Mouse (Mus musculus): ENCODE measurements at regions not wholly inside any gene's neighbourhood (a gene's known extent, or its start where the extent isn't known, plus 50 kb on each side); places are given as distances from the start of the nearest gene placed in this dataset.

DNA sequence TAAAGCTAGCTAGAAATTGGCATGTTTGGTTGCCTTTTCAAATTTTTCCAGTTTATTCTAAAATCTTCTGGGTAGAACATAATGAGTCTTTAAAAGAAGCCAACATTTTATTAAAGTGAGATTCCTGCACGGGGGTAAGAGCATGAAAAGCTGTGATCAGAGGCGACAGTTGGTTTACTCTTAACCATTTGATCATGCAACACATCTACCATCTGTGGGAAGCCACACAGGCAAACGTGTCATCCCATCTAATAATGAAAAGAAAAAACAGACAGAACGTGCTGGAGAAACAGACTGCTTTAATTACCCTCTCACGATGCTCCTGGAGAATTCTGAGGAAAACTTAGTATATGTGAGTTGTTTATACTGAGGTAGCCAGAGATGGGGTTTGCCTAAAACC lies 115.4 kb upstream of the Pter start:
- TF ChIP-seq CHD2 (IDR thresholded peaks at IDR 0.05; ENCODE audit: low read length) (no peak), TCF12 (IDR thresholded peaks at IDR 0.05; ENCODE audit: low read depth, low read length) (no peak), KAT2A (IDR thresholded peaks at IDR 0.05; ENCODE audit: insufficient replicate concordance, low read length) (no peak), JUN (IDR thresholded peaks at IDR 0.05; ENCODE audit: insufficient read depth, low read depth, low read length) (no peak), SMC3 (IDR thresholded peaks at IDR 0.05; ENCODE audit: low read depth, low read length) (no peak), CHD1 (IDR thresholded peaks at IDR 0.05; ENCODE audit: low read depth, low read length) (no peak), MXI1 (IDR thresholded peaks at IDR 0.05; ENCODE audit: low read depth, low read length) (no peak), ETS1 (conservative IDR thresholded peaks at IDR 0.05; ENCODE audit: low read depth, low read length) (no peak), RAD21 (IDR thresholded peaks at IDR 0.05; ENCODE audit: low read depth, low read length) (no peak), MEF2A (IDR thresholded peaks at IDR 0.05; ENCODE audit: borderline replicate concordance, low read depth, low read length) (no peak), BHLHE40 (IDR thresholded peaks at IDR 0.05; ENCODE audit: low read depth, low read length) (no peak), EP300 (IDR thresholded peaks at IDR 0.05; ENCODE audit: low read length) (no peak), MAZ (IDR thresholded peaks at IDR 0.05; ENCODE audit: low read depth, low read length) (no peak), USF2 (conservative IDR thresholded peaks at IDR 0.05; ENCODE audit: low read depth, low read length) (no peak), ZMIZ1 (IDR thresholded peaks at IDR 0.05; ENCODE audit: low read depth, low read length) (no peak), PAX5 (IDR thresholded peaks at IDR 0.05; ENCODE audit: low read length) (no peak)
- in situ Hi-C loops (cut with MboI; ENCODE audit: low pct_ligation_motif_present, low pct_unique_long_range_greater_than_20kb, low sequenced_read_pairs) = no loop called here
- H3K27me3 ChIP-seq (replicated peaks) = no peaks in the 10 kb centered on the region

DNA sequence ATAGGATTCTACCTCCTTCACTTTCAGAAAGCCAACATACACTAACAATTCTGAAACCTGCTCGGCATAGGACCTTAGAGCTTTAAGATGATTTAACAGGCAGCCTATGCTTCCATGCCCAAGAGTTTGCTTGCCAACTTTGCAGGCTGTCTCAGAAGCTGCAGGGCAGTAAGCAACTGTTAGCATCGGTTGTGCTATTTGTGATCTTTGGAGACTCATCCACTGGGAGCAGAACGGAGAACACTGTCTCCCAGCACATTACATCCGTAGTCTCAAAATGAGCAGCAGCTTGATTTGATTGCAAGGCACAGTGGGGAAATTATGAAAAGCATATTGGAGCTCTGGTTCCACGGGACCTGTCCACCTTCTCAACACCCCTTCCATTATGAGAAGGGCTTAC lies 108.5 kb upstream of the Pter start:
- Histone ChIP-seq H3K9me3 (replicated peaks; ENCODE audit: low read length) (no peaks in the 10 kb centered on the region), H3K4me3 (replicated peaks in 1 of 3; ENCODE audit: low read depth in 2 of 3, low read length in 2 of 3, poor library complexity in 1 of 3) (no peak overlapping the region), H3K4me2 (ENCODE audit: insufficient read depth, low read depth, poor library complexity, severe bottlenecking) (no peak overlapping the region), H3K9ac (ENCODE audit: insufficient read depth, low read depth) (no peak overlapping the region), H3K4me1 (ENCODE audit: control insufficient read depth in 1 of 2, insufficient read depth in 2 of 2) (no peaks in the 10 kb centered on the region), H3K36me3 (replicated peaks in 1 of 2; ENCODE audit: control insufficient read depth in 1 of 2, insufficient read depth in 1 of 2, low read length in 1 of 2) (no peaks in the 10 kb centered on the region), H3K79me2 (replicated peaks; ENCODE audit: control insufficient read depth, extremely low read depth, insufficient read depth, poor library complexity, severe bottlenecking) (no peaks in the 10 kb centered on the region), H3K27me3 (replicated peaks) (no peaks in the 10 kb centered on the region), H3K27ac (ENCODE audit: insufficient read depth, low read depth) (no peak overlapping the region)
- dilution Hi-C loops (cut with MboI; ENCODE audit: extremely low pct_ligation_motif_present, extremely low pct_unique_long_range_greater_than_20kb, low sequenced_read_pairs) (no loop called here), in situ Hi-C loops (cut with MboI; ENCODE audit: low pct_ligation_motif_present, low pct_unique_long_range_greater_than_20kb, low sequenced_read_pairs) (no loop called here)
- TF ChIP-seq HCFC1 (IDR thresholded peaks at IDR 0.05; ENCODE audit: low read depth, low read length) (no peak), NELFE (IDR thresholded peaks at IDR 0.05; ENCODE audit: low read depth, low read length) (no peak), UBTF (IDR thresholded peaks at IDR 0.05; ENCODE audit: low read depth, low read length) (no peak), IRF4 (IDR thresholded peaks at IDR 0.05; ENCODE audit: low read depth, low read length) (no peak), SIN3A (IDR thresholded peaks at IDR 0.05; ENCODE audit: low read length) (no peak), PAX5 (IDR thresholded peaks at IDR 0.05; ENCODE audit: low read length) (no peak), BHLHE40 (IDR thresholded peaks at IDR 0.05; ENCODE audit: low read depth, low read length) (no peak), GABPA (IDR thresholded peaks at IDR 0.05; ENCODE audit: insufficient replicate concordance, low read depth, low read length) (no peak), ZNF384 (IDR thresholded peaks at IDR 0.05; ENCODE audit: low read depth, low read length) (no peak), POLR2AphosphoS2 (IDR thresholded peaks at IDR 0.05; ENCODE audit: low read depth, low read length) (no peak), MAFK (IDR thresholded peaks at IDR 0.05; ENCODE audit: insufficient replicate concordance, low read length) (no peak), E2F4 (IDR thresholded peaks at IDR 0.05; ENCODE audit: insufficient replicate concordance, low read depth, low read length) (no peak), ZKSCAN1 (IDR thresholded peaks at IDR 0.05; ENCODE audit: borderline replicate concordance, low read depth, low read length) (no peak), MYC (IDR thresholded peaks at IDR 0.05; ENCODE audit: low read depth, low read length) (no peak), EP300 (IDR thresholded peaks at IDR 0.05; ENCODE audit: low read length) (no peak), ETS1 (conservative IDR thresholded peaks at IDR 0.05; ENCODE audit: low read depth, low read length) (no peak), USF1 (IDR thresholded peaks at IDR 0.05; ENCODE audit: low read depth, low read length) (no peak)
- DNase-seq (ENCODE audit: extremely low read depth) = no peak

More for the DNA sequence above, 115.4 kb upstream of the Pter start:
- H3K4me2 ChIP-seq (ENCODE audit: insufficient read depth, low read depth, poor library complexity, severe bottlenecking) = no peak overlapping the region
- dilution Hi-C loops (cut with MboI; ENCODE audit: extremely low pct_ligation_motif_present, extremely low pct_unique_long_range_greater_than_20kb, low sequenced_read_pairs) = no loop called here
- H3K27ac ChIP-seq (ENCODE audit: insufficient read depth, low read depth) = no peak overlapping the region
- no peaks in the 10 kb centered on the region for H3K9me3 ChIP-seq (replicated peaks; ENCODE audit: low read length)
- H3K36me3 ChIP-seq (replicated peaks in 1 of 2; ENCODE audit: control insufficient read depth in 1 of 2, insufficient read depth in 1 of 2, low read length in 1 of 2) = no peaks in the 10 kb centered on the region
- no peak for DNase-seq (ENCODE audit: extremely low read depth)
- no peak overlapping the region for H3K4me3 ChIP-seq (replicated peaks in 1 of 3; ENCODE audit: low read depth in 2 of 3, low read length in 2 of 3, poor library complexity in 1 of 3)
- no peak overlapping the region for H3K9ac ChIP-seq (ENCODE audit: insufficient read depth, low read depth)
- no peaks in the 10 kb centered on the region for H3K4me1 ChIP-seq (ENCODE audit: control insufficient read depth in 1 of 2, insufficient read depth in 2 of 2)
- H3K79me2 ChIP-seq (replicated peaks; ENCODE audit: control insufficient read depth, extremely low read depth, insufficient read depth, poor library complexity, severe bottlenecking) = no peaks in the 10 kb centered on the region

Measured in CH12.LX (cell line).